Mouse (Mus musculus) A20 (cell line): ENCODE data around the gene Gm20388.
"Not testable (repeated sequence)": the region's sequence is repeated elsewhere in the genome, so short reads cannot be mapped to it uniquely, and the experiment has no call there.

Source experiments
- DNase-seq: peaks from one replicate; pipeline ENCODE4 v3.0.0-alpha.2; 2011; ENCODE audit warnings: low read depth, low spot score

Gm20388 gene

GRCm38 (mm10) chr8:121289346-121289745 lies 1378.7 kb downstream of the Gm20388 start:
- no peak for DNase-seq

- DNase-seq: no peak
Measured at GRCm38 (mm10) chr8:121290547-121290946, 1379.9 kb downstream of the Gm20388 start.

DNA sequence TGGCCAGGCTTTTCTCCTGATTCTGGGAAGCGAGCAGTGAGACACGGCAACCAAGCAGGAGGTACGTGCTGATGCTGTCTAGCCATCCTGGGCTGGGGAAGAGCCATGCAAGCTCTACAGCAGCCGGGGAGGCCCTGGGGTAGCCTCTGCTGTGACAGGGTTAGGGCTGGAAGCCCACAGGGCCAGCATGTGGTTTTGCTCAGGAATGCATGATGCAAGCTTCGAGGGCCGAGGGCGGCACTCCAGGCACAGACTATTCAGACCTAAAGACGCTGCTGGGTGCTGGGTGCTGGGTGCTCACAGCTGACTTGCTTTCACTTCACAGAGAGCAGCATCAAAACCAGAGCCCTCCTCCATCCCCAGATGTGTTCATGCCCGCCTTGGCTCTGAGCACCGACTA lies 1382.8 kb downstream of the Gm20388 start:
- no peak for DNase-seq

GRCm38 (mm10) chr8:121294234-121295108 lies 1383.8 kb downstream of the Gm20388 start:
- no peak for DNase-seq

DNA sequence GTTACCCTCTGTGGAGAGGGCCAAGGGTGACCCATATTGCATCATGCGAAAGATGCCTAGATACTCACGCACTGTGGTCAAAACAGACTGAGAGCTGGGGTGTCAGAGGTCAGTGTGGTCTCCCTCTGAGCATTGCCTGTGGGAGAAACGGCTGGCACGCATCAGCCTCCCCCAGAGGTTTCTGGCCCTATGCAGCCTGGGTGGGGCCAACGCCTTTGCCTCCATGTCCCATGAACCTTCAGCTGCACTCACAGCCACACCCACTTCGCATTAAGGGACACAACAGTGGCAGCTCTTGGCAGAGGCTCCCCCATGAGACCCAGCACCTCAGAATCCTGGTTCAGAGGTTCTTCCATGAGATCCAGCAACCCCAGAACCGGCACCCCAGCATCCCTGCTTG lies 1385.4 kb downstream of the Gm20388 start:
- no peak for DNase-seq

- no peak for DNase-seq
Measured at GRCm38 (mm10) chr8:121296597-121296996, 1386.0 kb downstream of the Gm20388 start.

DNA sequence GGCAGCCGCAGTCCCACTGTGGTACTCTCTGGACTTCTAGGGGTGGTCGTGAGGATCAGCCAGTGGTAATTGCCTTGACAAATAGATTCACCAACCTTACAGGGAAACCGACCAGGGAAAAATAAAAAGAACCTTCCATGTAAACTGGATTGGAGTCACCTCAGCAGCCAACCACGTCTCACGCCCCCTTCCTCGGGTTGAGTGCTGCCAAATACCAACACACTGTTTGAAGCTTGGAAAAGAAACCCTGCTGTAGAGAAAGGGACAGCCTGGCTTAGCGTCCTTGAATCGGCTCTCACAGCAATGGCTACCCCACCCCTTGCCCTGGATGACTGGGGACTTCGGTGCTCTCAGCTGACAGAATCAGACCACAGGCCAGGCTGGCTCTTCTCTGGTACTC lies 1386.7 kb downstream of the Gm20388 start:
- DNase-seq: no peak

- no peak for DNase-seq
Measured at GRCm38 (mm10) chr8:121300066-121300465, 1389.4 kb downstream of the Gm20388 start.

GRCm38 (mm10) chr8:121300501-121301411 lies 1390.1 kb downstream of the Gm20388 start:
- no peak for DNase-seq

GRCm38 (mm10) chr8:121301431-121301830 lies 1390.8 kb downstream of the Gm20388 start:
- DNase-seq: no peak

GRCm38 (mm10) chr8:121301978-121302649 lies 1391.5 kb downstream of the Gm20388 start:
- DNase-seq: no peak

GRCm38 (mm10) chr8:121307723-121308122 lies 1397.1 kb downstream of the Gm20388 start:
- no peak for DNase-seq

GRCm38 (mm10) chr8:121310976-121311819 lies 1400.6 kb downstream of the Gm20388 start:
- no peak for DNase-seq

- DNase-seq: no peak
Measured at GRCm38 (mm10) chr8:121313458-121313857, 1402.8 kb downstream of the Gm20388 start.

- no peak for DNase-seq
Measured at GRCm38 (mm10) chr8:121314036-121314435, 1403.4 kb downstream of the Gm20388 start.

DNA sequence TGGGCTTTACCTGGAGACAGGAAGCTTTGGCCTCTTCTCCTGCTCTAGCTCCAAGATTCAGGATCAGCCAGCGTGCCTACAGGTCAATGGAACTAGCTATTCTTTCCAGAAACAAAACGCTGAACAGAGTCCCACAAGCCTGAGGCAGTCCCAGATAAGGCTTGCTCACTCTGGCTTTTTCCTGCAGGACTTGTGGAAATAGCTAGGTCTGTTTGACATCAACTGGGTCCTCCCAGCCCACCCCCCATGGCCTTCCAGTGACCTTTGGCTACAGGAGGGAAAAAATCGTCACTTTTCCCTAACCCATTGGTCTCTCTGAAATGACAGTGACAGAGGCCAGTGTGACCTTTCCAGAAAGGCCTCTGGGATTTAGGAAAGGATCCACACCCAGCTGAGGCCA lies 1404.9 kb downstream of the Gm20388 start:
- DNase-seq: no peak

GRCm38 (mm10) chr8:121316009-121316408 lies 1405.4 kb downstream of the Gm20388 start:
- no peak for DNase-seq

- not testable (repeated sequence) for DNase-seq
Measured at GRCm38 (mm10) chr8:121318756-121319155, 1408.1 kb downstream of the Gm20388 start.

GRCm38 (mm10) chr8:121319491-121319890 lies 1408.8 kb downstream of the Gm20388 start:
- no peak for DNase-seq

- DNase-seq: no peak
Measured at GRCm38 (mm10) chr8:121326164-121326910, 1415.7 kb downstream of the Gm20388 start.
